23 mouse cellular contexts compared by ENCODE assay signal in the genomic region with DNA sequence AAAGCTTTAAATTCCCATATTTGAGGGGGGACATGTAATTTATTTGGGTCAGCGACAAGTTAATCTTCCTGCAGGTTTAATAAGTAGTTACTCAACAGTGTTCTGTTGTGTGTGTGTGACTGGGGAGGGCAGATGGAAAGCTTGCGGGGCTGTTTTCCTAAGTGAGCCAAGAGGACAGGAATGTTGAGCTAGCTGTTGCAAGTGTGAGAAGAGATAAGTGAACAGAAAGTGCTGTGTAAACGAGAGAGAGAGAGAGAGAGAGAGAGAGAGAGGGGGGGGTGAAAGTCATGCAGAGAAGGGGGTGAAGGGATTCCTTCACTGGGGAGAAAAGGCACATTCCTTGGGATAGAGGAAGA. TPM values are rescaled to one million over a fixed set of nuclear protein-coding genes. Genes with fewer than 3 reads are reported as not detected.
DNase-seq lines count a peak whose midpoint lies in the region; ATAC-seq and TF ChIP-seq lines count a peak whose summit lies in the region.
"Had no signal": no experiment of that assay in that cellular context is flagged by ENCODE, and none has a peak within 500 bp of the region (broad histone marks: within the 10 kb centered on the region; RNA-seq: fewer than 3 reads in every experiment).

No protein-coding gene starts in this region.

- no peak for TF ChIP-seq EP300 in heart, adult 2 months (IDR thresholded peaks at IDR 0.05; ENCODE audit: insufficient read depth, low read depth, low read length)

- H3K4me2 ChIP-seq in heart, embryonic 14.5 days (ENCODE audit: low read length) = peak overlapping the region; percentile 29; the same call in 1 of the 2 replicates
- H3K4me2 ChIP-seq in lung, embryonic 15.5 days = no peak overlapping the region
- H3K4me2 ChIP-seq: embryonic facial prominence, embryonic 12.5 days; hindbrain, embryonic 15.5 days; kidney, embryonic 15.5 days; limb, embryonic 12.5 days; liver, embryonic 11.5 days; midbrain, embryonic 13.5 days had no signal

- no peaks in the 10 kb centered on the region for H3K27me3 ChIP-seq in heart, embryonic 14.5 days (ENCODE audit: control insufficient read depth, insufficient read depth, low read length)
- no peaks in the 10 kb centered on the region for H3K27me3 ChIP-seq in heart, adult 2 months (ENCODE audit: control insufficient read depth, insufficient read depth, low read length)
- H3K27me3 ChIP-seq in lung, embryonic 15.5 days = no peaks in the 10 kb centered on the region
- H3K27me3 ChIP-seq: embryonic facial prominence, embryonic 12.5 days; hindbrain, embryonic 15.5 days; kidney, embryonic 15.5 days; limb, embryonic 12.5 days; megakaryocyte, embryonic 14.5 days; midbrain, embryonic 13.5 days had no signal

- no peaks in the 10 kb centered on the region for H3K9me3 ChIP-seq in heart, embryonic 14.5 days (ENCODE audit: control insufficient read depth, low read length)
- H3K9me3 ChIP-seq in lung, embryonic 15.5 days = no peaks in the 10 kb centered on the region
- H3K9me3 ChIP-seq: embryonic facial prominence, embryonic 12.5 days; hindbrain, embryonic 15.5 days; kidney, embryonic 15.5 days; limb, embryonic 12.5 days; megakaryocyte, embryonic 14.5 days; midbrain, embryonic 13.5 days had no signal

- no peak overlapping the region for H3K27ac ChIP-seq in heart, embryonic 14.5 days (replicated peaks in 1 of 2; ENCODE audit: control insufficient read depth in 1 of 2, insufficient read depth in 1 of 2, low read depth in 2 of 2, low read length in 2 of 2)
- H3K27ac ChIP-seq in heart, adult 2 months = no peak overlapping the region
- no peak overlapping the region for H3K27ac ChIP-seq in lung, embryonic 15.5 days
- H3K27ac ChIP-seq: embryonic facial prominence, embryonic 12.5 days; hindbrain, embryonic 15.5 days; kidney, embryonic 15.5 days; limb, embryonic 12.5 days; midbrain, embryonic 13.5 days had no signal

- peaks cover 5% of the 10 kb centered on the region in 2 experiments for H3K4me1 ChIP-seq in heart, embryonic 14.5 days (ENCODE audit: control insufficient read depth in 2 of 2, insufficient read depth in 2 of 2, low read length in 2 of 2)
- H3K4me1 ChIP-seq in heart, adult 2 months (ENCODE audit: control insufficient read depth, insufficient read depth, low read length) = no peaks in the 10 kb centered on the region; the same call in 1 of the 2 replicates
- no peaks in the 10 kb centered on the region for H3K4me1 ChIP-seq in lung, embryonic 15.5 days
- no peaks in the 10 kb centered on the region for H3K4me1 ChIP-seq in lung, adult 2 months (ENCODE audit: control insufficient read depth, insufficient read depth, low read length)
- H3K4me1 ChIP-seq: embryonic facial prominence, embryonic 12.5 days; kidney, embryonic 15.5 days; limb, embryonic 12.5 days; megakaryocyte, embryonic 14.5 days had no signal

- no peak overlapping the region for H3K9ac ChIP-seq in heart, embryonic 14.5 days (ENCODE audit: low read length)
- H3K9ac ChIP-seq in heart, adult 2 months (ENCODE audit: low read depth, low read length) = no peak overlapping the region
- H3K9ac ChIP-seq in lung, embryonic 15.5 days = no peak overlapping the region
- H3K9ac ChIP-seq: embryonic facial prominence, embryonic 12.5 days; forebrain, postnatal 0 days; hindbrain, embryonic 15.5 days; kidney, embryonic 15.5 days; limb, embryonic 12.5 days; liver, postnatal 0 days; midbrain, embryonic 13.5 days had no signal

- TF ChIP-seq POLR2A in heart, adult 2 months (IDR thresholded peaks at IDR 0.05; ENCODE audit: insufficient read depth, low read depth, low read length) = no peak
- no peak for TF ChIP-seq POLR2A in lung, adult 2 months (IDR thresholded peaks at IDR 0.05; ENCODE audit: borderline replicate concordance, extremely low read depth, low read depth, low read length)

- DNase-seq in heart, adult 2 months = no peak
- DNase-seq in lung, adult 2 months = no peak
- peak; percentile 16 for DNase-seq in lung, postnatal 25 days (ENCODE audit: low spot score)
- DNase-seq in yolk sac, embryonic 10.5 days (ENCODE audit: low spot score) = peak; percentile 4
- DNase-seq: adrenal gland, adult 8-10 months; B cell, adult 2 months; cerebellum, adult 18-20 months; cerebellum, postnatal 14 days; forebrain, postnatal 0 days; gastrocnemius, postnatal 25 days; kidney, postnatal 4 days; liver, postnatal 0 days had no signal

- WGBS in heart, embryonic 14.5 days = 7% methylated on average over 3 of the region's 3 CpGs
- WGBS in heart, adult 2 months = 20% methylated on average over 3 of the region's 3 CpGs
- whole genome bisulfite sequencing in lung, embryonic 15.5 days = 32% methylated on average over 3 of the region's 3 CpGs
- WGBS in lung, adult 2 months = 39% methylated on average over 3 of the region's 3 CpGs

- no peak overlapping the region for H3K4me3 ChIP-seq in heart, embryonic 14.5 days (ENCODE audit: control insufficient read depth in 1 of 2, insufficient read depth in 1 of 2, low read depth in 1 of 2, low read length in 2 of 2)
- no peak overlapping the region for H3K4me3 ChIP-seq in heart, adult 2 months
- H3K4me3 ChIP-seq in lung, embryonic 15.5 days = no peak overlapping the region
- H3K4me3 ChIP-seq in lung, adult 2 months (replicated peaks; ENCODE audit: extremely low read depth, low read depth, low read length) = no peak overlapping the region
- H3K4me3 ChIP-seq: embryonic facial prominence, embryonic 12.5 days; hindbrain, embryonic 15.5 days; kidney, embryonic 15.5 days; limb, embryonic 12.5 days; megakaryocyte, embryonic 14.5 days; midbrain, embryonic 13.5 days had no signal

- no peak for TF ChIP-seq CTCF in heart, adult 2 months (IDR thresholded peaks at IDR 0.05)
- TF ChIP-seq CTCF in lung, adult 2 months (IDR thresholded peaks at IDR 0.05; ENCODE audit: insufficient read depth, low read length) = no peak

- ATAC-seq in heart, embryonic 14.5 days (ENCODE audit: insufficient number of reproducible peaks, insufficient read depth, low FRiP score, low read depth) = no peak
- peak; percentile 42; the same call in 1 of the 2 replicates for ATAC-seq in lung, embryonic 15.5 days (ENCODE audit: borderline replicate concordance, extremely low read depth, low FRiP score, low TSS enrichment)
- no peak for ATAC-seq in CD4-positive, CD25-positive, alpha-beta regulatory T cell, adult 4 months
- ATAC-seq: forebrain, postnatal 0 days; liver, postnatal 0 days; midbrain, embryonic 13.5 days had no signal

- no peaks in the 10 kb centered on the region for H3K79me2 ChIP-seq in heart, adult 2 months (replicated peaks; ENCODE audit: control insufficient read depth, insufficient read depth, low read length)

- intact Hi-C loops in heart, adult 2 months (cut with DNase I) = no loop called here

- H3K36me3 ChIP-seq in heart, embryonic 14.5 days (ENCODE audit: control insufficient read depth, insufficient read depth, low read length) = no peaks in the 10 kb centered on the region
- H3K36me3 ChIP-seq in heart, adult 2 months (ENCODE audit: control insufficient read depth, insufficient read depth, low read length) = no peaks in the 10 kb centered on the region
- H3K36me3 ChIP-seq in lung, embryonic 15.5 days = no peaks in the 10 kb centered on the region
- H3K36me3 ChIP-seq: embryonic facial prominence, embryonic 12.5 days; hindbrain, embryonic 15.5 days; kidney, embryonic 15.5 days; limb, embryonic 12.5 days; midbrain, embryonic 13.5 days had no signal

RNA-seq across cellular contexts. Expression of a gene that starts 39.9 kb away (rescaled TPM):
- 1.1 and 1.2 TPM in 2 replicates for polyA plus RNA-seq in heart, embryonic 14.5 days (2014; fragmentation: Nextera tagmentation; extraction: Ambion mirVana)
- total RNA-seq in heart, adult 2 months (2021) = 1 to 10 TPM; 3.0 to 3.1 TPM
- polyA plus RNA-seq in heart, adult 2 months (2012; rRNA removed) = 0.86 and 1.5 TPM in 2 replicates
- polyA plus RNA-seq in lung, embryonic 15.5 days (2015; fragmentation: Nextera tagmentation; extraction: Ambion mirVana) = 2.0 and 2.2 TPM in 2 replicates
- 2.4 and 2.8 TPM in 2 replicates for polyA plus RNA-seq in lung, adult 2 months (2012; rRNA removed)
- 1 to 10 TPM; 2.3 to 6.2 TPM for polyA plus RNA-seq in CD4-positive, CD25-positive, alpha-beta regulatory T cell, adult 4 months (2017; shearing (Covaris generic))
- total RNA-seq: MEL had no signal

Comparison
In these comparisons a context has a peak if more than half of its experiments do, and no peak if none do; other contexts are left out.
1. DNase-seq: peak in lung, postnatal 25 days (single experiment) and yolk sac, embryonic 10.5 days (single experiment); none in heart, adult 2 months (0 of 2) and lung, adult 2 months (single experiment).